Mouse (Mus musculus): Measurements from ENCODE around the gene Il9r.

Il9r gene

DNA sequence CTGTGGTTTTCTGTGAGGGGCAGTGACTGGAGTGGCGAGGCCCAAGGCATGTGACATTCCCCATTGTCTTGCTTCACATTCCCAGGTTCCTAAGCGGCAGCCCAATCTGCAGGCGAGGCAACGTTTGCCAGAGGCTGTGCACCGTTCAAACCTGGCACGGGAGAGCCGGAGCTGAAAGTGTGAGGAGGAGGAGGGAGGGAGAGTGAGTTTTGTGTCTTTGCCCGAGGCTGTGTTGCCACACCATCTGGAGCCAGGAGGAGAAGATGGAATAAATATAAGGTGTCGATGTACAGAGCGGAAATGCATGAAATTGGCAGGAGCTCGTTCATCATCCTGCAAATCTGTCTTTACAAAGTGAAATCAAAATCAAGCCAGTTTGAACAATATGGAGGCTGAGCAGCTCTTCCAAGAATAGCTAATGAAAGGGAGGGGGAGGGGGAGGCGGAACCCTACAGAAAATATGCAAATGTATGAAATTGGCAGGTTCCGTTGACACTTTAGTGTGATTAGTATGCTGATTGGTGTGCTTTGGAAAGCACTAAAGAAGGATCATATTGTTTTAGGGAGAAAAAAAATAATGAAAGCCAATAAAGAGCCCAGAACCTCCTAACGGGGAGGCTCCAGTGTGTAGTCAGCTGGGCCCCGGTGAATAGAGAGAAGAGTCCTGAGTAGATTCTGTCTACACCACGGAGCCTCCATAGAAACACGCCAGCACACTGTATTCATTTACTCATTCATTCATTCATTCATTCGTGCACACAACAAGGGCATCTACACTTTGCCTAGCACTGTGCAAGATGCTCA is 42.1 kb downstream of the Il9r start:
- no peak for DNase-seq (ENCODE audit: low read depth)

- no peak for DNase-seq (ENCODE audit: low read depth)
Measured at GRCm38 (mm10) chr11:32156854-32157630, 43.0 kb downstream of the Il9r start.

GRCm38 (mm10) chr11:32153216-32153615 is 46.9 kb downstream of the Il9r start:
- no peak for DNase-seq (ENCODE audit: low read depth)

GRCm38 (mm10) chr11:32152814-32153213 is 47.3 kb downstream of the Il9r start:
- DNase-seq (ENCODE audit: low read depth) = peak; percentile 17

DNA sequence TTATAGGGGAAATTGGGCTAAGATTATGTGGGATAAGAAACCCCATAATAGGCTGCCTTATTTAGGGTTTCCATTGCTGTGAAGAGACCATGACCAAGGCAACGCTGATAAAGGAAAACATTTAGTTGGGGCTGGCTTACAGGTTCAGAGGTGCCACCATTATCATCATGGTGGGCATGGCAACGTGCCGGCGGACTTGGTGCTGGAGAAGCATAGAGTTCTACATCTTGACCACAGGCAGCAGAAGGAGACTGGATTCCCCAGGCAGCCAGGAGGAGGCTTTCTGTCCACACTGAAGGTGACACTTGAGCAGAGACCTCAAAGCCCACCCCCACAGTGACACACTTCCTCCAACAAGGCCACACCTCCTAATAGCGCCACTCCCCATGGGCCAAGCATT is 48.8 kb downstream of the Il9r start:
- DNase-seq (ENCODE audit: low read depth) = no peak

GRCm38 (mm10) chr11:32149605-32150004 is 50.5 kb downstream of the Il9r start:
- no peak for DNase-seq (ENCODE audit: low read depth)

DNA sequence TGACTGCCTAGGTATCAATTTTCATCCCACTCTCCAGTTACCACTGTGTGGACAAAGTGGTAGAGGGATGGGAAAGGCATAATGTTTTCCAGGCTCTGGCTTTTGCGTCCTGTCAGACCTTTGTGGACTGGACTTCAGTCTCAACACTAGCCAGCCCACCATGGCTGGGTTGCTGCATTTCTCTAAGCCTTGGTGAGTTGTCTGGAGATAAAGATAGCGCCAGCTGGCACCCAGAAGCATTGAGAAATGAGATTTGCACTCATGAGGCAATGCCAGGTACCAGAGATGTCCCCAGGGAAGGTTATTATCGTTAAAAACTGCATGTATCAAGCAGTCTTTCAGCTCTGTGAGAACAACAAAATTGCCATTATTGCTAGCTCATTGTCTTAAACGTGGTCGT is 57.3 kb downstream of the Il9r start:
- no peak for DNase-seq (ENCODE audit: low read depth)

GRCm38 (mm10) chr11:32141627-32142586 is 58.2 kb downstream of the Il9r start:
- DNase-seq (ENCODE audit: low read depth) = no peak

DNA sequence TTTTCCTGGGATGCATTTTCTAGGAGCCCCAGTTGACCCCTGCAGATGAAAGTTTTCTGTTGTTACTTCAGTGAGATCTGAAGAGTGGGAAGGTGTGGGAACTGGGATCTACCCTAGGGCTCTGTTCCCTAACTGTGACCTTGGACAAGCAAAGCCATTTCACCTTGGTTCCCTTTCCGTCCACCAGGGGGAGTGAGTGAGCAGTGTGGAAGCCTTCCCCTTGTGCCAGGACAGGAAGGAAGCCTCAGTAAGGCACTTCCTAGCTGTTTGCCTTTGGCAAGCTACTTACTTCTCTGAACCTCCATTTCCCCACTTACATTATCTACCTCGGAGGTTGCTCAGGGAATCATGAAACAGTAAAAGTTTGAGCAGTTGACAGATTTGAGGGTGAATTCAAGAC is 59.0 kb downstream of the Il9r start:
- peak; percentile 60 for DNase-seq (ENCODE audit: low read depth)

GRCm38 (mm10) chr11:32139528-32139961 is 60.5 kb downstream of the Il9r start:
- no peak for DNase-seq (ENCODE audit: low read depth)

- no peak for DNase-seq (ENCODE audit: low read depth)
Measured at GRCm38 (mm10) chr11:32138614-32138964, 61.5 kb downstream of the Il9r start.

- no peak for DNase-seq (ENCODE audit: low read depth)
Measured at GRCm38 (mm10) chr11:32137719-32138613, 62.1 kb downstream of the Il9r start.

Measured in c-Kit-positive CD71-negative TER-119-negative erythroid progenitor cells, embryonic 14.5 days (primary cell).